Mouse (Mus musculus): ENCODE measurements around the gene Mmp13. TPM values are rescaled to one million over a fixed set of nuclear protein-coding genes. Genes with fewer than 3 reads are reported as not detected.

Gene Mmp13
- polyA plus RNA-seq, 1 experiment from 2014 or later = not detected

Other genes with a start within 250 kb of the Mmp13 start
- gene Dync2h1, start 88.1 kb upstream of the Mmp13 start, polyA plus RNA-seq (2015; fragmentation: Nextera tagmentation; extraction: Ambion mirVana) = 22.0 and 23.2 TPM in 2 replicates
- 115 and 117 TPM in 2 replicates for gene Dcun1d5, start 88.0 kb upstream of the Mmp13 start, polyA plus RNA-seq (2015; fragmentation: Nextera tagmentation; extraction: Ambion mirVana)
- gene Mmp12, start 71.9 kb downstream of the Mmp13 start, polyA plus RNA-seq (2015; fragmentation: Nextera tagmentation; extraction: Ambion mirVana) = not detected in 2 replicates
- gene Mmp1b, start 115.5 kb downstream of the Mmp13 start, polyA plus RNA-seq (2015; fragmentation: Nextera tagmentation; extraction: Ambion mirVana) = not detected in 2 replicates
- gene Mmp3, start 173.3 kb downstream of the Mmp13 start, polyA plus RNA-seq (2015; fragmentation: Nextera tagmentation; extraction: Ambion mirVana) = not detected in 2 replicates
- gene Mmp10, start 229.8 kb downstream of the Mmp13 start, polyA plus RNA-seq (2015; fragmentation: Nextera tagmentation; extraction: Ambion mirVana) = not detected in 2 replicates

Data from hindbrain, embryonic 13.5 days (tissue).